In genomic region chr16:31499681-31500310, GRCm38 (mm10) we compare ENCODE assay signal across 10 mouse cellular contexts.
DNase-seq lines count a peak whose midpoint lies in the region; ATAC-seq lines count a peak whose summit lies in the region.
"Had no signal": no experiment of that assay in that cellular context is flagged by ENCODE, and none has a peak within 500 bp of the region (broad histone marks: within the 10 kb centered on the region; RNA-seq: fewer than 3 reads in every experiment).

No protein-coding gene starts in this region.

- H3K4me3 ChIP-seq in embryonic facial prominence, embryonic 10.5 days = no peak overlapping the region
- no peak overlapping the region for H3K4me3 ChIP-seq in forebrain, embryonic 14.5 days (ENCODE audit: low read depth, low read length)
- H3K4me3 ChIP-seq in midbrain, embryonic 14.5 days (replicated peaks; ENCODE audit: low read depth, low read length) = no peak overlapping the region

- H3K4me2 ChIP-seq in forebrain, embryonic 14.5 days (ENCODE audit: low read length) = no peak overlapping the region
- H3K4me2 ChIP-seq in midbrain, embryonic 14.5 days (ENCODE audit: low read length) = no peak overlapping the region

- intact Hi-C loops in heart, postnatal 14 days (cut with DNase I) = no loop called here

- 60% methylated on average over 11 of the region's 11 CpGs for WGBS in embryonic facial prominence, embryonic 10.5 days
- 29% methylated on average over 11 of the region's 11 CpGs for WGBS in forebrain, embryonic 14.5 days
- 54% methylated on average over 11 of the region's 11 CpGs for whole genome bisulfite sequencing in midbrain, embryonic 14.5 days

- peak; percentile 90 for ATAC-seq in forebrain, embryonic 14.5 days
- ATAC-seq in midbrain, embryonic 14.5 days (ENCODE audit: low FRiP score, low TSS enrichment) = no peak
- ATAC-seq in activated CD4-positive, CD25-positive, alpha-beta regulatory T cell, adult 4 months = no peak

- peaks cover 7% of the 10 kb centered on the region; the same call in 1 of the 2 replicates for H3K27me3 ChIP-seq in embryonic facial prominence, embryonic 10.5 days (replicated peaks; ENCODE audit: low read depth, poor library complexity, severe bottlenecking)
- H3K27me3 ChIP-seq in forebrain, embryonic 14.5 days (replicated peaks; ENCODE audit: control insufficient read depth, insufficient read depth, low read length) = no peaks in the 10 kb centered on the region
- no peaks in the 10 kb centered on the region for H3K27me3 ChIP-seq in midbrain, embryonic 14.5 days (ENCODE audit: control insufficient read depth, insufficient read depth, low read length)

- no peaks in the 10 kb centered on the region for H3K9me3 ChIP-seq in embryonic facial prominence, embryonic 10.5 days
- H3K9me3 ChIP-seq in forebrain, embryonic 14.5 days (replicated peaks; ENCODE audit: control insufficient read depth, low read length) = no peaks in the 10 kb centered on the region
- no peaks in the 10 kb centered on the region for H3K9me3 ChIP-seq in midbrain, embryonic 14.5 days (ENCODE audit: control insufficient read depth, low read length)

- H3K27ac ChIP-seq in embryonic facial prominence, embryonic 10.5 days (replicated peaks) = peak overlapping the region; percentile 68
- peak overlapping the region; percentile 96 for H3K27ac ChIP-seq in forebrain, embryonic 14.5 days (ENCODE audit: low read depth, low read length)
- peak overlapping the region; percentile 78 for H3K27ac ChIP-seq in midbrain, embryonic 14.5 days (replicated peaks; ENCODE audit: low read depth, low read length)
- H3K27ac ChIP-seq: liver, embryonic 14.5 days had no signal

- H3K9ac ChIP-seq in forebrain, embryonic 14.5 days (ENCODE audit: low read length) = peak overlapping the region; percentile 30; the same call in 1 of the 2 replicates
- no peak overlapping the region; the same call in 1 of the 2 replicates for H3K9ac ChIP-seq in midbrain, embryonic 14.5 days (replicated peaks; ENCODE audit: low read length)
- H3K9ac ChIP-seq: liver, embryonic 14.5 days had no signal

- H3K4me1 ChIP-seq in embryonic facial prominence, embryonic 10.5 days = peaks cover 66% of the 10 kb centered on the region
- H3K4me1 ChIP-seq in forebrain, embryonic 14.5 days (ENCODE audit: control insufficient read depth, insufficient read depth, low read length) = peaks cover 27% of the 10 kb centered on the region
- H3K4me1 ChIP-seq in midbrain, embryonic 14.5 days (ENCODE audit: control insufficient read depth, insufficient read depth, low read length) = peaks cover 31% of the 10 kb centered on the region

- no peaks in the 10 kb centered on the region for H3K36me3 ChIP-seq in embryonic facial prominence, embryonic 10.5 days (replicated peaks)
- no peaks in the 10 kb centered on the region for H3K36me3 ChIP-seq in forebrain, embryonic 14.5 days (ENCODE audit: control insufficient read depth, insufficient read depth, low read length)
- no peaks in the 10 kb centered on the region for H3K36me3 ChIP-seq in midbrain, embryonic 14.5 days (ENCODE audit: control insufficient read depth, insufficient read depth, low read length)

- no peak for DNase-seq in embryonic facial prominence, embryonic 10.5 days (ENCODE audit: low spot score)
- peak; percentile 91 for DNase-seq in forebrain, embryonic 14.5 days (ENCODE audit: low spot score)
- peak; percentile 66 to 78 for DNase-seq in layer of hippocampus, adult 8-10 months (ENCODE audit: low spot score in 2 of 2)
- DNase-seq in midbrain, embryonic 14.5 days = no peak
- DNase-seq in lung, postnatal 10 days = no peak
- DNase-seq in spleen, postnatal 14 days (ENCODE audit: low spot score in 2 of 2) = no peak
- DNase-seq in heart, postnatal 14 days = no peak
- DNase-seq: kidney, adult 11 months had no signal

Comparison
In these comparisons a context has a peak if more than half of its experiments do, and no peak if none do; other contexts are left out.
1. DNase-seq: peak in forebrain, embryonic 14.5 days (single experiment) and layer of hippocampus, adult 8-10 months (2 of 2); none in embryonic facial prominence, embryonic 10.5 days (single experiment), midbrain, embryonic 14.5 days (single experiment), lung, postnatal 10 days (single experiment), spleen, postnatal 14 days (0 of 2) and heart, postnatal 14 days (0 of 2).
2. Peak in every context shown above with its lines, with median percentiles within 50 percentile points of each other: H3K27ac ChIP-seq.